Mouse (Mus musculus): ENCODE results near the gene Cd37. TPM values are rescaled to one million over a fixed set of nuclear protein-coding genes. Genes with fewer than 3 reads are reported as not detected.

Cd37 gene
- polyA plus RNA-seq, 1 experiment from 2014 or later, result 3.0 TPM

GRCm38 (mm10) chr7:45216442-45217183 lies 22.3 kb downstream of the Cd37 start:
- WGBS, result 2% methylated on average over 13 of the region's 13 CpGs
- peak overlapping the region; percentile 97 for H3K27ac ChIP-seq (ENCODE audit: low read depth)
- no peaks in the 10 kb centered on the region for H3K9me3 ChIP-seq (ENCODE audit: control insufficient read depth, low read length)
- no peak for DNase-seq (ENCODE audit: low spot score)
- H3K4me1 ChIP-seq (replicated peaks; ENCODE audit: control insufficient read depth, insufficient read depth, low read length), result peaks cover 19% of the 10 kb centered on the region
- peak overlapping the region; percentile 90 for H3K9ac ChIP-seq (ENCODE audit: low read length)
- peaks cover 9% of the 10 kb centered on the region for H3K27me3 ChIP-seq (replicated peaks; ENCODE audit: control insufficient read depth, insufficient read depth, low read length)
- H3K4me2 ChIP-seq (ENCODE audit: low read length), result peak overlapping the region; percentile 83
- H3K36me3 ChIP-seq (ENCODE audit: control insufficient read depth, insufficient read depth, low read length), result peaks cover 42% of the 10 kb centered on the region
- H3K4me3 ChIP-seq (ENCODE audit: low read depth, low read length), result peak overlapping the region; percentile 77
- ATAC-seq (replicated peaks; ENCODE audit: low FRiP score, low TSS enrichment, low read depth), result peak; percentile 82

GRCm38 (mm10) chr7:45215673-45216441 lies 23.1 kb downstream of the Cd37 start, which contains the start of gene Tead2:
Tead2 (plus strand) TSS chr7:45215753.
- under 1% methylated on average over 55 of the region's 55 CpGs for WGBS
- DNase-seq (ENCODE audit: low spot score), result peak; percentile 90
- peaks cover 19% of the 10 kb centered on the region for H3K4me1 ChIP-seq (replicated peaks; ENCODE audit: control insufficient read depth, insufficient read depth, low read length)
- H3K27me3 ChIP-seq (replicated peaks; ENCODE audit: control insufficient read depth, insufficient read depth, low read length), result peaks cover 17% of the 10 kb centered on the region
- H3K36me3 ChIP-seq (ENCODE audit: control insufficient read depth, insufficient read depth, low read length), result peaks cover 35% of the 10 kb centered on the region
- H3K9ac ChIP-seq (ENCODE audit: low read length), result peak within 1 kb of the TSS; percentile 90
- H3K27ac ChIP-seq (ENCODE audit: low read depth), result peak within 1 kb of the TSS; percentile 97
- H3K4me2 ChIP-seq (ENCODE audit: low read length), result peak within 1 kb of the TSS; percentile 83
- no peaks in the 10 kb centered on the region for H3K9me3 ChIP-seq (ENCODE audit: control insufficient read depth, low read length)
- ATAC-seq (replicated peaks; ENCODE audit: low FRiP score, low TSS enrichment, low read depth), result peak; percentile 59
- H3K4me3 ChIP-seq (ENCODE audit: low read depth, low read length), result peak within 1 kb of the TSS; percentile 77

- 58% methylated on average over 5 of the region's 5 CpGs for WGBS
- H3K4me1 ChIP-seq (replicated peaks; ENCODE audit: control insufficient read depth, insufficient read depth, low read length), result peaks cover 16% of the 10 kb centered on the region
- ATAC-seq (replicated peaks; ENCODE audit: low FRiP score, low TSS enrichment, low read depth) (no peak), DNase-seq (ENCODE audit: low spot score) (no peak)
- H3K27ac ChIP-seq (ENCODE audit: low read depth), result no peak overlapping the region
- H3K4me2 ChIP-seq (ENCODE audit: low read length), result no peak overlapping the region
- H3K9ac ChIP-seq (ENCODE audit: low read length), result no peak overlapping the region
- H3K9me3 ChIP-seq (ENCODE audit: control insufficient read depth, low read length), result no peaks in the 10 kb centered on the region
- no peak overlapping the region for H3K4me3 ChIP-seq (ENCODE audit: low read depth, low read length)
- H3K36me3 ChIP-seq (ENCODE audit: control insufficient read depth, insufficient read depth, low read length), result peaks cover 13% of the 10 kb centered on the region
- H3K27me3 ChIP-seq (replicated peaks; ENCODE audit: control insufficient read depth, insufficient read depth, low read length), result peaks cover 28% of the 10 kb centered on the region
Observed at GRCm38 (mm10) chr7:45213708-45214107, 25.2 kb downstream of the Cd37 start.

- 67% methylated on average over 7 of the region's 7 CpGs for WGBS
- peaks cover 28% of the 10 kb centered on the region for H3K27me3 ChIP-seq (replicated peaks; ENCODE audit: control insufficient read depth, insufficient read depth, low read length)
- H3K9ac ChIP-seq (ENCODE audit: low read length), result no peak overlapping the region
- ATAC-seq (replicated peaks; ENCODE audit: low FRiP score, low TSS enrichment, low read depth), result no peak
- no peak overlapping the region for H3K4me2 ChIP-seq (ENCODE audit: low read length)
- H3K27ac ChIP-seq (ENCODE audit: low read depth), result no peak overlapping the region
- H3K9me3 ChIP-seq (ENCODE audit: control insufficient read depth, low read length), result no peaks in the 10 kb centered on the region
- H3K4me1 ChIP-seq (replicated peaks; ENCODE audit: control insufficient read depth, insufficient read depth, low read length), result peaks cover 8% of the 10 kb centered on the region
- no peak overlapping the region for H3K4me3 ChIP-seq (ENCODE audit: low read depth, low read length)
- DNase-seq (ENCODE audit: low spot score), result no peak
- 0 out of 2 replicates have a peak, but pooled peaks cover 2% of the 10 kb centered on the region for H3K36me3 ChIP-seq (ENCODE audit: control insufficient read depth, insufficient read depth, low read length)
Observed at GRCm38 (mm10) chr7:45212356-45212755, 26.6 kb downstream of the Cd37 start.

GRCm38 (mm10) chr7:45211851-45212251 lies 27.1 kb downstream of the Cd37 start, which contains the start of gene Dkkl1:
Dkkl1 (minus strand) TSS chr7:45212147.
- ATAC-seq (replicated peaks; ENCODE audit: low FRiP score, low TSS enrichment, low read depth) (no peak; the same call in 1 of the 2 replicates), DNase-seq (ENCODE audit: low spot score) (peak; percentile 62)
- Histone ChIP-seq H3K36me3 (ENCODE audit: control insufficient read depth, insufficient read depth, low read length) (no peaks in the 10 kb centered on the region), H3K4me3 (ENCODE audit: low read depth, low read length) (peak within 1 kb of the TSS; percentile 16; the same call in 1 of the 2 replicates), H3K4me1 (replicated peaks; ENCODE audit: control insufficient read depth, insufficient read depth, low read length) (peaks cover 3% of the 10 kb centered on the region), H3K27ac (ENCODE audit: low read depth) (no peak within 1 kb of the TSS), H3K9me3 (ENCODE audit: control insufficient read depth, low read length) (no peaks in the 10 kb centered on the region), H3K9ac (ENCODE audit: low read length) (no peak within 1 kb of the TSS), H3K27me3 (replicated peaks; ENCODE audit: control insufficient read depth, insufficient read depth, low read length) (peaks cover 28% of the 10 kb centered on the region), H3K4me2 (ENCODE audit: low read length) (peak within 1 kb of the TSS; percentile 34)
- WGBS, result 5% methylated on average over 17 of the region's 17 CpGs

- Histone ChIP-seq H3K4me3 (ENCODE audit: low read depth, low read length) (no peak overlapping the region), H3K4me1 (replicated peaks; ENCODE audit: control insufficient read depth, insufficient read depth, low read length) (peaks cover 3% of the 10 kb centered on the region; the same call in 1 of the 2 replicates), H3K27ac (ENCODE audit: low read depth) (no peak overlapping the region), H3K36me3 (ENCODE audit: control insufficient read depth, insufficient read depth, low read length) (no peaks in the 10 kb centered on the region), H3K4me2 (ENCODE audit: low read length) (no peak overlapping the region), H3K9ac (ENCODE audit: low read length) (no peak overlapping the region), H3K9me3 (ENCODE audit: control insufficient read depth, low read length) (no peaks in the 10 kb centered on the region), H3K27me3 (replicated peaks; ENCODE audit: control insufficient read depth, insufficient read depth, low read length) (peaks cover 28% of the 10 kb centered on the region)
- WGBS, result 56% methylated on average over 10 of the region's 10 CpGs
- ATAC-seq (replicated peaks; ENCODE audit: low FRiP score, low TSS enrichment, low read depth) (no peak), DNase-seq (ENCODE audit: low spot score) (no peak)
Observed at GRCm38 (mm10) chr7:45211070-45211469, 27.8 kb downstream of the Cd37 start.

- Histone ChIP-seq H3K27me3 (replicated peaks; ENCODE audit: control insufficient read depth, insufficient read depth, low read length) (peaks cover 28% of the 10 kb centered on the region), H3K27ac (ENCODE audit: low read depth) (no peak overlapping the region), H3K36me3 (ENCODE audit: control insufficient read depth, insufficient read depth, low read length) (no peaks in the 10 kb centered on the region), H3K9ac (ENCODE audit: low read length) (no peak overlapping the region), H3K9me3 (ENCODE audit: control insufficient read depth, low read length) (no peaks in the 10 kb centered on the region), H3K4me2 (ENCODE audit: low read length) (no peak overlapping the region), H3K4me1 (replicated peaks; ENCODE audit: control insufficient read depth, insufficient read depth, low read length) (0 out of 2 replicates have a peak, but pooled peaks cover 3% of the 10 kb centered on the region), H3K4me3 (ENCODE audit: low read depth, low read length) (no peak overlapping the region)
- WGBS, result 72% methylated on average over 6 of the region's 6 CpGs
- ATAC-seq (replicated peaks; ENCODE audit: low FRiP score, low TSS enrichment, low read depth), result no peak
- DNase-seq (ENCODE audit: low spot score), result no peak
Observed at GRCm38 (mm10) chr7:45208260-45208659, 30.7 kb downstream of the Cd37 start.

- H3K36me3 ChIP-seq (ENCODE audit: control insufficient read depth, insufficient read depth, low read length), result no peaks in the 10 kb centered on the region
- H3K4me3 ChIP-seq (ENCODE audit: low read depth, low read length), result peak within 1 kb of the TSS; percentile 40
- 0 out of 2 replicates have a peak within 1 kb of the TSS, but pooled peaks have one; percentile 32 for H3K9ac ChIP-seq (ENCODE audit: low read length)
- DNase-seq (ENCODE audit: low spot score) (peak; percentile 88), ATAC-seq (replicated peaks; ENCODE audit: low FRiP score, low TSS enrichment, low read depth) (peak; percentile 95)
- peaks cover 2% of the 10 kb centered on the region; the same call in 1 of the 2 replicates for H3K27me3 ChIP-seq (replicated peaks; ENCODE audit: control insufficient read depth, insufficient read depth, low read length)
- 9% methylated on average over 41 of the region's 44 CpGs for whole genome bisulfite sequencing
- H3K27ac ChIP-seq (ENCODE audit: low read depth), result no peak within 1 kb of the TSS
- peak within 1 kb of the TSS; percentile 52 for H3K4me2 ChIP-seq (ENCODE audit: low read length)
- no peaks in the 10 kb centered on the region for H3K4me1 ChIP-seq (replicated peaks; ENCODE audit: control insufficient read depth, insufficient read depth, low read length)
- H3K9me3 ChIP-seq (ENCODE audit: control insufficient read depth, low read length), result no peaks in the 10 kb centered on the region
Observed at GRCm38 (mm10) chr7:45204380-45205143, 34.4 kb downstream of the Cd37 start, which contains the start of gene Ccdc155. Ccdc155 (minus strand) TSS chr7:45204892.

Data from intestine, embryonic 14.5 days (tissue).